Mouse (Mus musculus): Measurements from ENCODE around the gene Nek1. TPM values are rescaled to one million over a fixed set of nuclear protein-coding genes. Genes with fewer than 3 reads are reported as not detected.

The Nek1 gene
- polyA plus RNA-seq (2014; fragmentation: Nextera tagmentation; extraction: Ambion mirVana), result 24.9 and 30.4 TPM in 2 replicates

GRCm38 (mm10) chr8:60992910-60993638 lies at the start of gene Nek1:
Nek1 (plus strand) TSS chr8:60993195.
- Histone ChIP-seq H3K4me2 (replicated peaks; ENCODE audit: low read depth, low read length) (peak within 1 kb of the TSS; percentile 73), H3K27ac (ENCODE audit: low read depth, low read length) (peak within 1 kb of the TSS; percentile 76), H3K4me1 (replicated peaks; ENCODE audit: control insufficient read depth, insufficient read depth, low read length) (no peaks in the 10 kb centered on the region), H3K9me3 (ENCODE audit: control insufficient read depth, low read length) (no peaks in the 10 kb centered on the region), H3K27me3 (ENCODE audit: control insufficient read depth, insufficient read depth, low read length) (no peaks in the 10 kb centered on the region), H3K4me3 (ENCODE audit: low read depth, low read length) (peak within 1 kb of the TSS; percentile 75), H3K36me3 (ENCODE audit: control insufficient read depth, insufficient read depth, low read length) (no peaks in the 10 kb centered on the region), H3K9ac (ENCODE audit: low read depth, low read length) (peak within 1 kb of the TSS; percentile 72)
- DNase-seq (ENCODE audit: low spot score), result peak; percentile 99
- WGBS, result under 1% methylated on average over 54 of the region's 57 CpGs
- ATAC-seq (ENCODE audit: low FRiP score), result peak; percentile 97

- H3K4me2 ChIP-seq (replicated peaks; ENCODE audit: low read depth, low read length), result no peak overlapping the region
- ATAC-seq (ENCODE audit: low FRiP score) (no peak), DNase-seq (ENCODE audit: low spot score) (no peak)
- no peaks in the 10 kb centered on the region for H3K36me3 ChIP-seq (ENCODE audit: control insufficient read depth, insufficient read depth, low read length)
- H3K4me3 ChIP-seq (ENCODE audit: low read depth, low read length), result no peak overlapping the region
- H3K9ac ChIP-seq (ENCODE audit: low read depth, low read length), result no peak overlapping the region
- no peaks in the 10 kb centered on the region for H3K4me1 ChIP-seq (replicated peaks; ENCODE audit: control insufficient read depth, insufficient read depth, low read length)
- H3K27me3 ChIP-seq (ENCODE audit: control insufficient read depth, insufficient read depth, low read length), result no peaks in the 10 kb centered on the region
- no peak overlapping the region for H3K27ac ChIP-seq (ENCODE audit: low read depth, low read length)
- H3K9me3 ChIP-seq (ENCODE audit: control insufficient read depth, low read length), result no peaks in the 10 kb centered on the region
These were observed 45.5 kb upstream of the Nek1 start for GRCm38 (mm10) chr8:60947503-60947902.

GRCm38 (mm10) chr8:60949859-60950258 lies 43.1 kb upstream of the Nek1 start:
- ATAC-seq (ENCODE audit: low FRiP score) (no peak), DNase-seq (ENCODE audit: low spot score) (no peak)
- no peaks in the 10 kb centered on the region for H3K36me3 ChIP-seq (ENCODE audit: control insufficient read depth, insufficient read depth, low read length)
- H3K9me3 ChIP-seq (ENCODE audit: control insufficient read depth, low read length), result no peaks in the 10 kb centered on the region
- no peak overlapping the region for H3K9ac ChIP-seq (ENCODE audit: low read depth, low read length)
- H3K4me2 ChIP-seq (replicated peaks; ENCODE audit: low read depth, low read length), result no peak overlapping the region
- WGBS, result 85% methylated on average over 4 of the region's 4 CpGs
- no peak overlapping the region for H3K27ac ChIP-seq (ENCODE audit: low read depth, low read length)
- no peaks in the 10 kb centered on the region for H3K27me3 ChIP-seq (ENCODE audit: control insufficient read depth, insufficient read depth, low read length)
- H3K4me1 ChIP-seq (replicated peaks; ENCODE audit: control insufficient read depth, insufficient read depth, low read length), result no peaks in the 10 kb centered on the region
- no peak overlapping the region for H3K4me3 ChIP-seq (ENCODE audit: low read depth, low read length)

DNA sequence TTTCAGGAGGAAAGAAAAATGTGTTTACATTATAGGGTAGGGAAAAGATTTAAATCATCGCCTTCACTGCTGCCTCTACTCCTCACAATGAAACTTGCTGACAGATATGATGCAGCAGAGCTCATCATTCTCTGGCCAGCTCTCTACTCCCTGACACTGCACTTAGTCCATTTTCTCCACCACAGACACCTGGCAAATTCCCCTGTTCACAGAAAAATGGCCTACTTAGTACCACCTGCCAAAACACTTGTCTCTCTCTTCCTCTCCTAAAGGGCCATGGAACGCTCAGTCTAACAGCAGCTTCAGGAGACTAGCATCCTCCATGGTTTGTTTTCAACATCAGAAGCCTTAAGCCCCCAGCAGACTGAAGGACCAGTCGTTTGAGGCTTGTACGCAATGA lies 41.7 kb upstream of the Nek1 start:
- no peak overlapping the region for H3K4me3 ChIP-seq (ENCODE audit: low read depth, low read length)
- WGBS, result 75% methylated on average over 4 of the region's 4 CpGs
- ATAC-seq (ENCODE audit: low FRiP score) (no peak), DNase-seq (ENCODE audit: low spot score) (no peak)
- no peaks in the 10 kb centered on the region for H3K36me3 ChIP-seq (ENCODE audit: control insufficient read depth, insufficient read depth, low read length)
- no peaks in the 10 kb centered on the region for H3K9me3 ChIP-seq (ENCODE audit: control insufficient read depth, low read length)
- H3K4me1 ChIP-seq (replicated peaks; ENCODE audit: control insufficient read depth, insufficient read depth, low read length), result no peaks in the 10 kb centered on the region
- H3K27ac ChIP-seq (ENCODE audit: low read depth, low read length), result no peak overlapping the region
- H3K9ac ChIP-seq (ENCODE audit: low read depth, low read length), result no peak overlapping the region
- no peak overlapping the region for H3K4me2 ChIP-seq (replicated peaks; ENCODE audit: low read depth, low read length)
- no peaks in the 10 kb centered on the region for H3K27me3 ChIP-seq (ENCODE audit: control insufficient read depth, insufficient read depth, low read length)

GRCm38 (mm10) chr8:60951757-60952156 lies 41.2 kb upstream of the Nek1 start:
- ATAC-seq (ENCODE audit: low FRiP score), result no peak
- no peak overlapping the region for H3K4me3 ChIP-seq (ENCODE audit: low read depth, low read length)
- no peaks in the 10 kb centered on the region for H3K4me1 ChIP-seq (replicated peaks; ENCODE audit: control insufficient read depth, insufficient read depth, low read length)
- H3K36me3 ChIP-seq (ENCODE audit: control insufficient read depth, insufficient read depth, low read length), result no peaks in the 10 kb centered on the region
- no peak overlapping the region for H3K9ac ChIP-seq (ENCODE audit: low read depth, low read length)
- no peaks in the 10 kb centered on the region for H3K9me3 ChIP-seq (ENCODE audit: control insufficient read depth, low read length)
- DNase-seq (ENCODE audit: low spot score), result no peak
- no peaks in the 10 kb centered on the region for H3K27me3 ChIP-seq (ENCODE audit: control insufficient read depth, insufficient read depth, low read length)
- 97% methylated on average over 1 of the region's 1 CpGs for WGBS
- H3K4me2 ChIP-seq (replicated peaks; ENCODE audit: low read depth, low read length), result no peak overlapping the region
- no peak overlapping the region for H3K27ac ChIP-seq (ENCODE audit: low read depth, low read length)

GRCm38 (mm10) chr8:60952803-60953202 lies 40.2 kb upstream of the Nek1 start:
- Histone ChIP-seq H3K27me3 (ENCODE audit: control insufficient read depth, insufficient read depth, low read length) (no peaks in the 10 kb centered on the region), H3K4me3 (ENCODE audit: low read depth, low read length) (no peak overlapping the region), H3K36me3 (ENCODE audit: control insufficient read depth, insufficient read depth, low read length) (no peaks in the 10 kb centered on the region), H3K9ac (ENCODE audit: low read depth, low read length) (no peak overlapping the region), H3K27ac (ENCODE audit: low read depth, low read length) (no peak overlapping the region), H3K4me2 (replicated peaks; ENCODE audit: low read depth, low read length) (no peak overlapping the region), H3K9me3 (ENCODE audit: control insufficient read depth, low read length) (no peaks in the 10 kb centered on the region), H3K4me1 (replicated peaks; ENCODE audit: control insufficient read depth, insufficient read depth, low read length) (no peaks in the 10 kb centered on the region)
- 81% methylated on average over 5 of the region's 5 CpGs for WGBS
- ATAC-seq (ENCODE audit: low FRiP score) (no peak), DNase-seq (ENCODE audit: low spot score) (no peak)

DNA sequence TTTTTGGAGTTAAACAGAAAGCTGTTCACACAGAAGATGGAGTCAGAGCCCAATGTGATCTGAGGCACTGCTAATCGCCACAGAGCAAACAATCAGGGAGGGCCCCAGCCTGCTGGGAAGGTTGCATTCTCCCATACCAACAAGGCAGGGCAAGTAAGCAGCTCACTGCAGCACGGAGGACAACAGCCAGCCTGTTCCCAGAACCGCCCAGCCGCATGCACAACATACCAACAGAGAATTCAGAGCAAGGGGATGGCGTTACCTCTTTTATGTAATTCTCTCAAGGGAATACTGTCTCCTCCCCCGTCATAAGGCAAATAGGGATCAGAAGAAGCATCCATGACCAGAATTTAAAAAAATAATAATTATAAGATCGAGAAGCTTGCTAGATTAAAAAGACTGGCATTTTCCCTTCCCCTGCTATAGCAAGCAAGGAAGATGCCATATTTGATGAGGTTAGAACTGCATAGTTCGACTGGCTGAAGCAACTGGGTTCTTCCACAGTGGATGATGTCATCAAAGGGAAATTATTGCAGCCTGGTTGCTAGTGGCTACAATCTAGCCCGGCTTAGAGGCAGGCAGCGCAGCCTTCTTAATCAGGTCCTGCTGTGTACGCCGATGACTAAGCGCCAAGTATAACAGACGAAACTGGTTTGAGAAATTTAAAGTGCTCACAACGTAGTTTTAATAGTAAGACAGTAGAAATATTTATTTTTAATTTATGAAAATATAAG lies 38.5 kb upstream of the Nek1 start:
- Histone ChIP-seq H3K9me3 (ENCODE audit: control insufficient read depth, low read length) (no peaks in the 10 kb centered on the region), H3K27ac (ENCODE audit: low read depth, low read length) (peak overlapping the region; percentile 88), H3K4me3 (ENCODE audit: low read depth, low read length) (peak overlapping the region; percentile 37), H3K4me2 (replicated peaks; ENCODE audit: low read depth, low read length) (peak overlapping the region; percentile 30), H3K36me3 (ENCODE audit: control insufficient read depth, insufficient read depth, low read length) (no peaks in the 10 kb centered on the region), H3K27me3 (ENCODE audit: control insufficient read depth, insufficient read depth, low read length) (no peaks in the 10 kb centered on the region), H3K4me1 (replicated peaks; ENCODE audit: control insufficient read depth, insufficient read depth, low read length) (no peaks in the 10 kb centered on the region), H3K9ac (ENCODE audit: low read depth, low read length) (peak overlapping the region; percentile 28)
- ATAC-seq (ENCODE audit: low FRiP score) (peak; percentile 98), DNase-seq (ENCODE audit: low spot score) (peak; percentile 78)
- WGBS, result 2% methylated on average over 15 of the region's 15 CpGs

DNA sequence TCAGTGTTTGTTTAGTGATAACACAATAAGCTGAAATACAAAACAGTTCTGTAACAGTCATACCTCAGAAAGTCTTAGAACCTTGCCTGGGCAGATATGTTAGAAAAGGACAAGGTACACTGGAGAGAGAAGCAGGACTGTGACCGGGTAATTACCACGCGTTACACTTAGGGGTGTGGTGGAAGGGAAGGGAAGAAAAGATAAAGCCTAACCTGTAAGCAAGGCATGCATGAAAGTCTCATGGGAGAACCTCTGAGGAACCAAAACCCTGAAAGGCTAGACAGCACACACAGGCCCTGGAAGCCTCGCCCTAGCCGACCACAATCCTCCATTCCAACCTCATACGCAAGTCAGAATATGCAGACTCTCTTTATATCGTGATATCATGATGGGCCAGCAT lies 36.1 kb upstream of the Nek1 start:
- DNase-seq (ENCODE audit: low spot score) (no peak), ATAC-seq (ENCODE audit: low FRiP score) (no peak)
- H3K27me3 ChIP-seq (ENCODE audit: control insufficient read depth, insufficient read depth, low read length), result no peaks in the 10 kb centered on the region
- H3K36me3 ChIP-seq (ENCODE audit: control insufficient read depth, insufficient read depth, low read length), result no peaks in the 10 kb centered on the region
- H3K4me2 ChIP-seq (replicated peaks; ENCODE audit: low read depth, low read length), result no peak overlapping the region
- 93% methylated on average over 7 of the region's 7 CpGs for WGBS
- no peaks in the 10 kb centered on the region for H3K9me3 ChIP-seq (ENCODE audit: control insufficient read depth, low read length)
- H3K4me3 ChIP-seq (ENCODE audit: low read depth, low read length), result no peak overlapping the region
- H3K9ac ChIP-seq (ENCODE audit: low read depth, low read length), result no peak overlapping the region
- no peak overlapping the region for H3K27ac ChIP-seq (ENCODE audit: low read depth, low read length)
- no peaks in the 10 kb centered on the region for H3K4me1 ChIP-seq (replicated peaks; ENCODE audit: control insufficient read depth, insufficient read depth, low read length)

- WGBS, result 90% methylated on average over 3 of the region's 3 CpGs
- Histone ChIP-seq H3K27me3 (ENCODE audit: control insufficient read depth, insufficient read depth, low read length) (no peaks in the 10 kb centered on the region), H3K4me1 (replicated peaks; ENCODE audit: control insufficient read depth, insufficient read depth, low read length) (no peaks in the 10 kb centered on the region), H3K36me3 (ENCODE audit: control insufficient read depth, insufficient read depth, low read length) (no peaks in the 10 kb centered on the region), H3K4me3 (ENCODE audit: low read depth, low read length) (no peak overlapping the region), H3K9me3 (ENCODE audit: control insufficient read depth, low read length) (no peaks in the 10 kb centered on the region), H3K27ac (ENCODE audit: low read depth, low read length) (no peak overlapping the region), H3K9ac (ENCODE audit: low read depth, low read length) (no peak overlapping the region), H3K4me2 (replicated peaks; ENCODE audit: low read depth, low read length) (no peak overlapping the region)
- DNase-seq (ENCODE audit: low spot score) (no peak), ATAC-seq (ENCODE audit: low FRiP score) (no peak)
These were observed 30.2 kb upstream of the Nek1 start for GRCm38 (mm10) chr8:60962763-60963162.

Measured in hindbrain, embryonic 11.5 days (tissue).